Mouse (Mus musculus) forebrain, postnatal 0 days (tissue): ENCODE results near the gene Asb11. TPM values are rescaled to one million over a fixed set of nuclear protein-coding genes. Genes with fewer than 3 reads are reported as not detected.
A peak's percentile ranks its signal among the peaks of the same experiment; 100 is the strongest.

Source experiments
- ATAC-seq: fragments of 200-750 bp; cut with Nextera tagmentation; 2 replicates; pipeline ENCODE4 v1.8.0; 2017; ENCODE audit warnings: mild to moderate bottlenecking, moderate library complexity
- DNase-seq: peaks from one replicate; pipeline ENCODE4 v3.0.0-alpha.2; 2015
- H3K27ac ChIP-seq: fragments of 300-500 bp; sonication (generic); 2 replicates; pipeline ENCODE4 v1.5.1; 2014; ENCODE audit warnings: low read depth, mild to moderate bottlenecking, antibody characterized with exemption, low read length, moderate library complexity, mixed read lengths
- H3K27me3 ChIP-seq: fragments of 300-500 bp; sonication (generic); 2 replicates; pipeline ENCODE4 v1.6.1; 2014; ENCODE audit warnings: mild to moderate bottlenecking, low read length, mixed read lengths; ENCODE audit not compliant: insufficient read depth
- H3K36me3 ChIP-seq: fragments of 300-500 bp; sonication (generic); 2 replicates; pipeline ENCODE4 v1.6.1; 2014; ENCODE audit warnings: mild to moderate bottlenecking, moderate library complexity; ENCODE audit not compliant: insufficient read depth
- H3K4me1 ChIP-seq: fragments of 300-500 bp; sonication (generic); 2 replicates; pipeline ENCODE4 v1.6.1; 2014; ENCODE audit warnings: antibody characterized with exemption; ENCODE audit not compliant: insufficient read depth
- H3K4me2 ChIP-seq: fragments of 300-500 bp; sonication (generic); 2 replicates; pipeline ENCODE4 v1.6.1; 2014; ENCODE audit warnings: low read depth, mild to moderate bottlenecking, moderate library complexity
- H3K4me3 ChIP-seq: fragments of 300-500 bp; sonication (generic); 2 replicates; pipeline ENCODE4 v1.5.1; 2014; ENCODE audit warnings: low read depth, low read length, mixed read lengths
- H3K9ac ChIP-seq: fragments of 300-500 bp; sonication (generic); 2 replicates; pipeline ENCODE4 v1.6.1; 2014; ENCODE audit warnings: mild to moderate bottlenecking
- H3K9me3 ChIP-seq: fragments of 300-500 bp; sonication (generic); 2 replicates; pipeline ENCODE4 v1.6.1; 2016; ENCODE audit warnings: low read length
- CTCF ChIP-seq: sonication (generic); IDR thresholded peaks from 2 replicates; pipeline ENCODE4 v1.5.1; 2016; ENCODE audit warnings: antibody characterized with exemption, control low read depth, low read depth
- WGBS: fragments of 180-500 bp; shearing (Covaris S2); extraction: QIAGEN DNeasy Blood & Tissue Kit; methylation state at CpG from one replicate; pipeline ENCODE4 v1.1.7; 2014; 5-methylcytosine and 5-hydroxymethylcytosine counted together
- polyA plus RNA-seq: library from polyadenylated mRNA; unstranded; fragments of >200 nt; fragmentation: Nextera tagmentation; extraction: Ambion mirVana; gene quantifications from 2 replicates; pipeline ENCODE4 v1.2.1, GENCODE M21; 2015
- total RNA-seq: library from RNA; depleted of rRNA; stranded (reverse); fragments of >200 nt; gene quantifications from 2 replicates; pipeline ENCODE4 v1.2.3, GENCODE M21; 2014

Asb11 gene
- total and polyA plus RNA-seq, 2 experiments from 2014 or later = 0.13 TPM; not detected in 1

- 89% methylated on average over 3 of the region's 3 CpGs for WGBS
- ATAC-seq = no peak
- H3K4me2 ChIP-seq = no peak overlapping the region
- H3K36me3 ChIP-seq = no peaks in the 10 kb centered on the region
- DNase-seq = no peak
- no peaks in the 10 kb centered on the region for H3K9me3 ChIP-seq
- no peak overlapping the region for H3K4me3 ChIP-seq
- no peak overlapping the region for H3K27ac ChIP-seq
- H3K4me1 ChIP-seq = no peaks in the 10 kb centered on the region
- H3K27me3 ChIP-seq = no peaks in the 10 kb centered on the region
- no peak for TF ChIP-seq CTCF
- H3K9ac ChIP-seq = no peak overlapping the region
Measured at GRCm38 (mm10) chrX:164441306-164441705, 4.5 kb downstream of the Asb11 start.

- Histone ChIP-seq H3K27me3 (no peaks in the 10 kb centered on the region), H3K27ac (no peak overlapping the region), H3K9ac (no peak overlapping the region), H3K9me3 (no peaks in the 10 kb centered on the region), H3K36me3 (no peaks in the 10 kb centered on the region), H3K4me3 (no peak overlapping the region), H3K4me1 (no peaks in the 10 kb centered on the region), H3K4me2 (no peak overlapping the region)
- WGBS = 90% methylated on average over 12 of the region's 12 CpGs
- no peak for ATAC-seq
- no peak for TF ChIP-seq CTCF
- no peak for DNase-seq
Measured at GRCm38 (mm10) chrX:164445601-164446000, 8.8 kb downstream of the Asb11 start.

- no peaks in the 10 kb centered on the region for H3K27me3 ChIP-seq
- 88% methylated on average over 10 of the region's 10 CpGs for WGBS
- ATAC-seq = no peak
Measured at GRCm38 (mm10) chrX:164446106-164446551, 9.3 kb downstream of the Asb11 start.

GRCm38 (mm10) chrX:164446835-164447681 is 10.3 kb downstream of the Asb11 start:
- ATAC-seq (no peak), DNase-seq (no peak)
- no peaks in the 10 kb centered on the region for H3K4me1 ChIP-seq
- H3K4me3 ChIP-seq = no peak overlapping the region
- WGBS = 92% methylated on average over 9 of the region's 9 CpGs
- H3K27ac ChIP-seq = no peak overlapping the region
- no peak overlapping the region for H3K4me2 ChIP-seq
- no peaks in the 10 kb centered on the region for H3K27me3 ChIP-seq
- no peak for TF ChIP-seq CTCF
- H3K9ac ChIP-seq = no peak overlapping the region
- no peaks in the 10 kb centered on the region for H3K36me3 ChIP-seq
- no peaks in the 10 kb centered on the region for H3K9me3 ChIP-seq

More at GRCm38 (mm10) chrX:164446106-164446551, 9.3 kb downstream of the Asb11 start:
- no peak for DNase-seq
- Histone ChIP-seq H3K9me3 (no peaks in the 10 kb centered on the region), H3K4me1 (no peaks in the 10 kb centered on the region), H3K4me2 (no peak overlapping the region), H3K27ac (no peak overlapping the region), H3K4me3 (no peak overlapping the region), H3K9ac (no peak overlapping the region), H3K36me3 (no peaks in the 10 kb centered on the region)
- peak; percentile 17; the same call in 1 of the 2 replicates for TF ChIP-seq CTCF

- Histone ChIP-seq H3K9ac (no peak overlapping the region), H3K27ac (no peak overlapping the region), H3K4me2 (no peak overlapping the region), H3K4me1 (no peaks in the 10 kb centered on the region), H3K4me3 (no peak overlapping the region), H3K36me3 (no peaks in the 10 kb centered on the region), H3K27me3 (no peaks in the 10 kb centered on the region), H3K9me3 (no peaks in the 10 kb centered on the region)
- no peak for TF ChIP-seq CTCF
- 78% methylated on average over 2 of the region's 2 CpGs for WGBS
- DNase-seq (no peak), ATAC-seq (no peak)
Measured at GRCm38 (mm10) chrX:164447682-164448071, 10.9 kb downstream of the Asb11 start.

GRCm38 (mm10) chrX:164449201-164449600 is 12.4 kb downstream of the Asb11 start:
- no peaks in the 10 kb centered on the region for H3K36me3 ChIP-seq
- H3K4me1 ChIP-seq = no peaks in the 10 kb centered on the region
- no peak overlapping the region for H3K27ac ChIP-seq
- no peak for ATAC-seq
- H3K4me3 ChIP-seq = no peak overlapping the region
- no peak overlapping the region for H3K9ac ChIP-seq
- no peaks in the 10 kb centered on the region for H3K27me3 ChIP-seq
- peak; percentile 56 for TF ChIP-seq CTCF
- 58% methylated on average over 3 of the region's 3 CpGs for WGBS
- H3K9me3 ChIP-seq = no peaks in the 10 kb centered on the region
- DNase-seq = peak; percentile 70
- no peak overlapping the region for H3K4me2 ChIP-seq

GRCm38 (mm10) chrX:164459205-164459878 is 22.5 kb downstream of the Asb11 start:
- TF ChIP-seq CTCF = no peak
- Histone ChIP-seq H3K9ac (no peak overlapping the region), H3K27ac (no peak overlapping the region), H3K27me3 (no peaks in the 10 kb centered on the region), H3K9me3 (no peaks in the 10 kb centered on the region), H3K4me3 (no peak overlapping the region), H3K4me2 (no peak overlapping the region), H3K4me1 (no peaks in the 10 kb centered on the region), H3K36me3 (no peaks in the 10 kb centered on the region)
- WGBS = 74% methylated on average over 6 of the region's 6 CpGs
- DNase-seq = no peak
- ATAC-seq = no peak
